10 mouse cellular contexts compared by ENCODE assay signal in genomic region chr1:130350077-130350635, GRCm38 (mm10).
DNase-seq lines count a peak whose midpoint lies in the region; ATAC-seq lines count a peak whose summit lies in the region.
"Had no signal": no experiment of that assay in that cellular context is flagged by ENCODE, and none has a peak within 500 bp of the region (broad histone marks: within the 10 kb centered on the region; RNA-seq: fewer than 3 reads in every experiment).

No protein-coding gene starts in this region.

- H3K36me3 ChIP-seq in kidney, embryonic 15.5 days = no peaks in the 10 kb centered on the region
- H3K36me3 ChIP-seq: lung, embryonic 15.5 days had no signal

- no peak overlapping the region for H3K9ac ChIP-seq in kidney, embryonic 15.5 days
- H3K9ac ChIP-seq: lung, embryonic 15.5 days had no signal

- no peak overlapping the region for H3K4me3 ChIP-seq in kidney, embryonic 15.5 days (replicated peaks)
- H3K4me3 ChIP-seq: erythroblast, embryonic 14.5 days; lung, embryonic 15.5 days had no signal

- no peaks in the 10 kb centered on the region for H3K27me3 ChIP-seq in kidney, embryonic 15.5 days
- H3K27me3 ChIP-seq: lung, embryonic 15.5 days had no signal

- no peaks in the 10 kb centered on the region for H3K9me3 ChIP-seq in kidney, embryonic 15.5 days (replicated peaks)
- H3K9me3 ChIP-seq: lung, embryonic 15.5 days had no signal

- 0 out of 2 replicates have a peak, but pooled peaks have one; percentile 43 for ATAC-seq in kidney, embryonic 15.5 days (replicated peaks; ENCODE audit: low FRiP score)
- ATAC-seq in megakaryocyte progenitor cell, adult 5-6 weeks (replicated peaks; ENCODE audit: poor library complexity) = peak; percentile 97

- 16% methylated on average over 1 of the region's 1 CpGs for WGBS in kidney, embryonic 15.5 days

- no peaks in the 10 kb centered on the region for H3K4me1 ChIP-seq in kidney, embryonic 15.5 days
- H3K4me1 ChIP-seq: lung, embryonic 15.5 days had no signal

- no peak overlapping the region for H3K27ac ChIP-seq in kidney, embryonic 15.5 days
- H3K27ac ChIP-seq: lung, embryonic 15.5 days had no signal

- no peak overlapping the region for H3K4me2 ChIP-seq in kidney, embryonic 15.5 days
- H3K4me2 ChIP-seq: lung, embryonic 15.5 days had no signal

- peak; percentile 14 for DNase-seq in kidney, adult 18-20 months
- no peak for DNase-seq in kidney, adult 8-10 months
- peak; percentile 71 for DNase-seq in NIH3T3 (ENCODE audit: low read depth)
- peak; percentile 77 for DNase-seq in embryo, embryonic 10.5 days (ENCODE audit: low spot score)
- DNase-seq in yolk sac, embryonic 10.5 days (ENCODE audit: low spot score) = no peak
- no peak for DNase-seq in ovary, postnatal 36 days (ENCODE audit: low spot score)

Comparison
In these comparisons a context has a peak if more than half of its experiments do, and no peak if none do; other contexts are left out.
1. DNase-seq: peak in kidney, adult 18-20 months (single experiment), NIH3T3 (single experiment) and embryo, embryonic 10.5 days (single experiment); none in kidney, adult 8-10 months (0 of 2), yolk sac, embryonic 10.5 days (single experiment) and ovary, postnatal 36 days (single experiment).